Mouse (Mus musculus): ENCODE data around the gene Unc45a.

GRCm38 (mm10) chr7:80301522-80301921 lies 39.3 kb downstream of the Unc45a start:
- TF ChIP-seq CTCF (IDR thresholded peaks at IDR 0.05; ENCODE audit: insufficient read depth, low read length) (peak; percentile 23; the same call in 1 of the 2 replicates), POLR2A (IDR thresholded peaks at IDR 0.05; ENCODE audit: borderline replicate concordance, extremely low read depth, low read depth, low read length) (no peak)
